Mouse (Mus musculus) Patski (cell line): Measurements from ENCODE around the gene Prex1. TPM values are rescaled to one million over a fixed set of nuclear protein-coding genes. Genes with fewer than 3 reads are reported as not detected.

ENCODE experiments used
- ATAC-seq: fragments of 100-300 bp; one replicate; pipeline ENCODE4 v1.8.0; 2021
- CTCF ChIA-PET: fragments of 350-600 bp; sonication (Branson Sonifier 250); formaldehyde crosslinking; loops from one replicate; lab custom pipeline; 2022; ENCODE audit warnings: inconsistent platforms; lab: Charles Lee
- POLR2A ChIA-PET: fragments of 350-600 bp; sonication (Branson Sonifier 250); formaldehyde crosslinking; loops from one replicate; lab custom pipeline; 2022; ENCODE audit warnings: antibody characterized with exemption, inconsistent platforms; lab: Charles Lee
- DNase-seq: peaks from one replicate; pipeline ENCODE4 v3.0.0-alpha.2; 2011; ENCODE audit warnings: low read depth, low spot score
- H3K27me3 ChIP-seq: fragments of 371-371 bp; one replicate; pipeline ENCODE4 v1.5.1; 2021
- CTCF ChIP-seq: fragments of 100-300 bp; IDR thresholded peaks from one replicate; pipeline ENCODE4 v1.5.1; 2021
- in situ Hi-C: fragments of 300-500 bp; cut with MboI; formaldehyde crosslinking; loops from 3 replicates; pipeline ENCODE4 v1.11.1; 2018; ENCODE audit warnings: low pct_unique_long_range_greater_than_20kb, mixed read lengths
- polyA plus RNA-seq: library from polyadenylated mRNA; unstranded; gene quantifications from one replicate; pipeline ENCODE4 v1.2.3, GENCODE M21; 2021

Prex1 gene
- polyA plus RNA-seq, 1 experiment from 2014 or later: 3.9 TPM

DNA sequence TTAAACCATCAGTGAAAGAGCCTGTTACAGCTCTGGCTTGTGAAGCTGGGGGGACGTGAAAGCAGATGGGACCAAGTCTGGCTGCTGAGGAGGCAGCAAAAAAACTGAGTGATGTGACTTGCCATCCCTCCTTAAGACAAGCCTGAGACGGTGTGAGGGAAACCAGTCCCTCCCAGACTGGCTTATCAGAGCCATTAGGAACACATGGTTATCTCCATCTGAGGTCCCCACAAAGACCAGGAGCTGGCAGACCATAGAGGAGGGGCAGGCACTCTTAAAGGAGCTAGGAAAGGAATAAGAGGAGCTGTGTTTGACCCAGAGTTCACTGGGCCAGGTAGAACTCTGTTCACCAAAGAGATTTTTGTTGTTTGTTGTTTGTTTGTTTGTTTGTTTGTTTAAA, 7.1 kb downstream of the Prex1 start:
- ChIA-PET POLR2A (no interaction called here), CTCF (no interaction called here)
- no peak for TF ChIP-seq CTCF
- DNase-seq (no peak), ATAC-seq (no peak)
- in situ Hi-C loops: no loop called here
- no peaks in the 10 kb centered on the region for H3K27me3 ChIP-seq

DNA sequence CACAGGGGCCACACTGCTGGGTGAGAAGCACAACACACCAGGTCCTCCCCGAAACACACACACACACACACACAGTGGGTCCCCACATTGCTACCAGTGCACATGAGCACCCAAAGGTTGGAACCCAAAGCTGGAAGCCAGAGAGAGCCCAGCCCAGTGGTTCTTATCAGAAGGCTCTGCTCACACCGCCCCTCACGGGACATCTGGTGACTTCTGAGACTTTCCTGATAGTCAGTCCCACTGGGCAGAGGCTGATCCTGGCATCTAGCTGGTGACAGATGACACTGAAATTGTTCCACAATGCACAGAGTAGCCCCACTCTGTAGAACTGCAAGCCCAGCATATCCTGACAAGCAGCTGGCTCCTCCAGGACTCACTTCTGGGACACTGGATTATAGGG, 10.1 kb downstream of the Prex1 start:
- POLR2A ChIA-PET: no interaction called here
- in situ Hi-C loops: no loop called here

DNA sequence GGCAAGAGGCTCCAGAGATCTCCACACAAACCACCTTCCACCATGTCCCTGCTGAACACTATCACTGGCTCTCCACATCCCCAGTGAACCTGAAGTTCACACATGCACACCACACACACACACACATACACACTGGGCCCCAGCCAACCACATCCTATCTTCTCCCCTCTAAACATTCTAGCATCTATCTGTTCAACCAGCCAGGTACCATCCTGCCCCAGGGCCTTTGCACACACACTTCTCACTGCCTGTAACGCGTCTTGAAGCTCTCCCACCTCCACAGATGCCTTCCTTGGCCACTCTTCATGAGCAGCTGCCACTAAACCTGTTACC, 11.6 kb downstream of the Prex1 start:
- ChIA-PET CTCF (no interaction called here), POLR2A (interaction anchor here (1.1 kb wide), 1 partner anchor 9 kb away, joined by 4 read pairs; no protein-coding TSS in a partner anchor)
- ATAC-seq (no peak), DNase-seq (no peak)
- no peak for TF ChIP-seq CTCF
- H3K27me3 ChIP-seq: no peaks in the 10 kb centered on the region
- in situ Hi-C loops: no loop called here

More for the DNA sequence above, 10.1 kb downstream of the Prex1 start:
- CTCF ChIA-PET: no interaction called here
- no peak for TF ChIP-seq CTCF
- DNase-seq: no peak
- no peak for ATAC-seq
- no peaks in the 10 kb centered on the region for H3K27me3 ChIP-seq

DNA sequence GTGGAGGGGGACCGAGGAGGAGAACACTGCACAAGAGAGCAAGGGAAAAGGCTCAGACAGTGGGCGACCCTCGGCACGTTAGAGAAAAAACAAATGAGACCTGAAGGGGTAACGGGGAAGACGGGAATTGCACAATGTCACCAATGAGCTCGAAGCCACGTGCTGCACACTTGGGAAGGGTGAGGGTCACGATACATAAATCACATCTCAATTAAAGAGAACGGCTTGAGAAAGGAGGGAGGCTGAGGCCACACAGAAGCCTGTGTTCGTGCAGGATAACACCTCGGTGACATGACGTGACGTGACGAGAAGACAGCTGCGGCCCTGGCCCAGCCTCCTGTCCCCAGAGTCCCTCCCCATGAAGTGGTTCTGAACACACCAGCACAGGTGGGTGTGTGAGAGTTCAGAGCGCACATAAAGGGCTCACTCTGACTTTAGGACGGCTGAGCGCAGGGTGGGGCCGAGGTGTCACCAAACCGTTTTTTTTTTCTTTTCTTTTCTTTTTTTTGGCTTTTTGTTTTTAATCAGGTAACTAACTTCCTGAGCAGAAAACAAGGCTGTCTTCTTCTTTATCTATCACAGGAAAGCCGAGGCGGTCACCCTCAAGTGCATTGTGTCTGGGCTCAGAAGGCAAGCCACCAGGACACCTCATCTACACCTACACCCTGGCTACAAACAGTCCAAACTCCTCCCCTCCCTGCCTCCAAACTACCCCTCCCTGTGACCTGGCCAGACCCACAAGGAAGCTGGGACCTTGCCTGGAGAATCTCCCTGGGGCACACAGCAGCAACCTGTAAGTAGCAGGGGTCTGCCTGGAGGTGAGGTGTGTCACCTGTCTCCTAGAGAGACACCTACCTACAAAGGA, 12.2 kb downstream of the Prex1 start:
- ATAC-seq (no peak), DNase-seq (no peak)
- in situ Hi-C loops: no loop called here
- CTCF ChIA-PET: no interaction called here
- no peaks in the 10 kb centered on the region for H3K27me3 ChIP-seq
- no peak for TF ChIP-seq CTCF
- POLR2A ChIA-PET: no interaction called here

DNA sequence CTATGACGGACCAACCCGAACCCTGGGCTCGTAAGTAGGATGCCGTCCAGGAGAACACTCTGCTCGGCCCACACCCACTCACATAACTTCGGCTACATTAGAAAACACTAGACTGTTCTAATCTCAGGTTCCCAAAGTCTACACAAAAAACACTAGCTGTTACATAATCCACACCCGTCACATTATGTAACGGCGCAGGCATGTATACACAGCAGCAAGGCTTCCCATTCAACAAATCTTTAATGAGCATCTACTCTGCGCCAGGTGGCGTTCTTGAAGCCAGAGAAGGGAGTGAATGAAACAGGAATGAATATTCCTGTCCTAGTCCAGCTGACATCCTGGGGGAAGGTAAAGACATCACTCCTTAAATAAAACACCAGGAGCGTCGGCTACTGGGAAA, 12.9 kb downstream of the Prex1 start:
- no peak for TF ChIP-seq CTCF
- POLR2A ChIA-PET: no interaction called here
- ATAC-seq: no peak
- in situ Hi-C loops: no loop called here
- CTCF ChIA-PET: no interaction called here
- DNase-seq: no peak
- no peaks in the 10 kb centered on the region for H3K27me3 ChIP-seq

DNA sequence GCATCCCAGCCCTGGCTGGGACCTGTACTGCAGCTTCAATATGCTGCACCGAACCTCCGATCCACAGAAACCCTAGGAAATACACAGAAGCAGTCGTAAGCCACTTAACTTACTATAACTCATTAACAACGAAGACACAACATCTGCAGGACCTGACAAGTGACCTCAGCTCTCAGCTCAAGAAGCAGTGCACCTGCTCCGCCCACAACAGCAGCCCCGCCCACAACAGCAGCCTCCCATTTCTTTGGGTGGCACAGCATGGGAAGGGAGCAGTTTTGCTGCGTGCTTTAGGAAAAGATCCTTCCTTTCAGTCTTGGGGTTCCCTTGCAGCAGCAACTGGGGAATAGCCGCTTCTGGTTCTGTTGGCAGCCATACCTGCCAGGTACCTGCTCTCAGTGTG, 13.5 kb downstream of the Prex1 start:
- H3K27me3 ChIP-seq: no peaks in the 10 kb centered on the region
- TF ChIP-seq CTCF: no peak
- ChIA-PET CTCF (no interaction called here), POLR2A (no interaction called here)
- DNase-seq (no peak), ATAC-seq (no peak)
- in situ Hi-C loops: no loop called here

DNA sequence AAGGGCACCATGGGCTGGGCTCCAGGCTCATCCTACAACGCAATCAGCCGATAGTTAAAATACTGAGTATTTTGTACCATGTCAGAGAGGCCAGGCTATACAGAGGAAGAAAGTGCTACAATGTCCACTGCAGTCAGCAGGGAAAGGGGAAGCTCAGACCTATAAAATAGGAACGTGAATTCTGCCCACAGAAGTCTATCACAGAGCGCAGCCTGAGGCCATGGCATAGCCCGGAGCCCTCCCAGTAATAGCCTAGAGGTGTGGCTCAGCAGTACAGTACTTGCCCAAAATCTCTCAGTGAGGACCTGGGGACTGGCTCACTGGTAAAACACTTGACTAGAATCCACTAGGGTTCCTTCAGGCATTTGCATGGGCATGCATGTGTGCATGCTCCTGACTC, 14.1 kb downstream of the Prex1 start:
- ChIA-PET POLR2A (no interaction called here), CTCF (no interaction called here)
- in situ Hi-C loops: no loop called here
- ATAC-seq: no peak
- no peaks in the 10 kb centered on the region for H3K27me3 ChIP-seq
- DNase-seq: no peak
- TF ChIP-seq CTCF: no peak

DNA sequence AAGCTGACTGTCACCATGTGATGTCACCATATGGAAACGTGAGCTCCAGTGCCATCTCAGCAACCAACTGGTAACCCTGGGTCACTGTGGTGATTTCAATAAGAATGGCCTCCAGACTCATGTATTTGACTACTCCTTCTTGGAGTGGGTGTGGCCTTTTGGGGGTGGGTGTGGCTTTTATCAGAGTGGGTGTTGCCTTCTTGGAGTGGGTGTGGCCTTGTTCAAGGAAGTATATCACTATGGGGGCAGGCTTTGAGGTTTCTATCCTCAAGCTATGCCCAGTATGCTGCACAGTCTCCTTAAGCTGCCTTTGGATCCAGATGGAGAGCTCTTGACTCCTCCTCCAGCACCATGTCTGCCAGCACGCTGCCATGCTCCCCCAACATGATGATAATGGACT, 19.0 kb downstream of the Prex1 start:
- ChIA-PET POLR2A (interaction anchor here (1.2 kb wide), 1 partner anchor 12 kb away, joined by 3 read pairs; no protein-coding TSS in a partner anchor), CTCF (interaction anchor here (1.9 kb wide), 1 partner anchor 12 kb away, joined by 5 read pairs; no protein-coding TSS in a partner anchor)
- TF ChIP-seq CTCF: no peak
- H3K27me3 ChIP-seq: no peaks in the 10 kb centered on the region
- in situ Hi-C loops: no loop called here
- DNase-seq: no peak
- no peak for ATAC-seq

DNA sequence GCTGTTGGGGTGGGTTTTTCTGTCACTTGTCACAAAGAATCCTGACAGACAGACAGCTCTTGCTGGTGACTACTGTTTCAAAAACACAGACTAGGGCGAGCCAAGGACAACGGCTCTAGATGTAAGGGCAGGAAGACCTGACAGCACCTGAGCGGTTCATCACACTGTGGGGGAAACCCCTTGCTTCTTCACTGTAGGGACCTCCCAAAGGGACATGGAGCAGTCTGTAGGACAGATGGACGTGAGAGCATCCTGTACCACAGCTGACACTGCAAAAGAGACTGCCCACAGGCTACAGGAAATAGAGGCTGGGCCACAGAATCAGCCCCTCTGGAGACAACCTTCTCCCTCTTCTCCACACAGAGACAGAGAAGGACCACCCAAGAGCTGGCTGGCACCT, 20.2 kb downstream of the Prex1 start:
- no peaks in the 10 kb centered on the region for H3K27me3 ChIP-seq
- no peak for TF ChIP-seq CTCF
- CTCF ChIA-PET: no interaction called here
- DNase-seq (no peak), ATAC-seq (no peak)
- POLR2A ChIA-PET: no interaction called here
- in situ Hi-C loops: no loop called here

DNA sequence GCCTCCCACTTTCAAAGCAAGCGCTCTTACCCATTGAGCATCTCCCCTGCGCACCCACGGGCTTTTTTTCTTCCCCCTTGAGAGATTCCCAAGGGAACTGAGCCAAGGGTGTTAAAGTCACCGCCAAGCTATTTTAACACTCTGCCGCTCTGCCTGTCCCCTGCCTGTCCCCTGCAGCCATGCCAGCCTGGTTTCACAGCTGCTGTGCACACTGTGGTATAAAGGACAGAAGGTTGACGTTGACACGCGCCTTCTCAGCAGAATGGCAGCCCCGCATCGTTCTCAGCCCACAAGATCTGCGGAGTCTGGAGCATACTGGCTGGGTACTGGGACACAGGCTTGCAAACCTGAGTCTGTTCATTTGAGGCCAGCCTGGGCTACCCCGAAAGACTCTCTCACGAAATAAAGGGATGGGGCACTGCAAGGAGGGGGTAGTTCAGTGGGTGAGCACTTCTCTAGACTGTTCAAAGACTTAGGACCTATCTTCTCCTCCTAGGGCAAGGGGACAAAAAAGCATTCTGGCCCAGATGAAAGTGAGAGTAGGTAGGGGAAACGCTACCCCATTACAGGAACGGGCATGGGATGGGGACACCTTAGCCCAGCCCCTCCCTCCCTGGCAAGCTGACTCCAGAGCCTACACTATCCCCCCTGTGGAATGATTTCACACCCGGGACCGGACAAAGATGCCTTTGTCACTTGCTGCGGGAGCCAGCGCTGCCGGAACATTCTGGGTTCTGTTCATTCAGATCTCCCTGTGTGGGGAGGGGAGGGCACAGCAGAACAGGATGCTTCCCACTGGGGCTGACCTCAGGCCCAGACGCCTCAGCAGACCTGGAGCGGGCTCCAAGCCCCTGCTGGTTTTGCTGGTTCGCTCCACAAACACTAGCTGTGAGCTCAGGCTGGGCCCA, 21.8 kb downstream of the Prex1 start:
- ChIA-PET POLR2A (no interaction called here), CTCF (no interaction called here)
- no peak for ATAC-seq
- no peak for DNase-seq
- peaks cover 8% of the 10 kb centered on the region for H3K27me3 ChIP-seq
- TF ChIP-seq CTCF: no peak
- in situ Hi-C loops: no loop called here

DNA sequence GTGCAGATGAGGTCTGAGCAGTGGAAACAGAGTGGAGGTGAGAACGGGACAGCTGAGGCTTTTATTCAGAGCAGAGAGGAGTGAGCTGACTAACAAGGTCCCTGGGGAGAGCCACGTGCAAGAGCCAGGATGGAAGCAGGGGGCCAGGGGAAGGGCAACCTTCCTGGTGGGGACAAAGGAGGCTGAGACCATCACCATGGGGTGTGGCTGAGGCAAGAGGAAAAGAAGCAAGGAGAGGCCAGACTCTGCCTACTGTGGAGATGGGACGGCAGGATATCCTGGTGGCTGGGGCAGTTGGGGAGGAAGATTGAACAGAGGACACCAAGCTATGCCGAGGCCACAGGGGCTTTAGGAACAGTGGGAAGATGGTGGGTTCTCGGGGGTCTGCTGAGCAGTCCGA, 26.7 kb downstream of the Prex1 start:
- in situ Hi-C loops: no loop called here
- peaks cover 11% of the 10 kb centered on the region for H3K27me3 ChIP-seq
- DNase-seq: no peak
- ChIA-PET POLR2A (no interaction called here), CTCF (interaction anchor here (1.0 kb wide), 1 partner anchor 40 kb away, joined by 4 read pairs; no protein-coding TSS in a partner anchor)
- no peak for TF ChIP-seq CTCF
- ATAC-seq: no peak
